Mouse (Mus musculus) lung, adult 2 months (tissue): ENCODE data around the gene Tshr.

Experiments used
- CTCF ChIP-seq: fragments of 200-500 bp; IDR thresholded peaks from 2 replicates; pipeline ENCODE4 v1.5.1; 2011; ENCODE audit warnings: mild to moderate bottlenecking, low read length, control low read depth; ENCODE audit not compliant: insufficient read depth
- POLR2A ChIP-seq: fragments of 200-500 bp; IDR thresholded peaks from 2 replicates; pipeline ENCODE4 v1.6.1; 2011; ENCODE audit warnings: low read depth, mild to moderate bottlenecking, control low read depth, low read length, borderline replicate concordance; ENCODE audit errors: extremely low read depth

DNA sequence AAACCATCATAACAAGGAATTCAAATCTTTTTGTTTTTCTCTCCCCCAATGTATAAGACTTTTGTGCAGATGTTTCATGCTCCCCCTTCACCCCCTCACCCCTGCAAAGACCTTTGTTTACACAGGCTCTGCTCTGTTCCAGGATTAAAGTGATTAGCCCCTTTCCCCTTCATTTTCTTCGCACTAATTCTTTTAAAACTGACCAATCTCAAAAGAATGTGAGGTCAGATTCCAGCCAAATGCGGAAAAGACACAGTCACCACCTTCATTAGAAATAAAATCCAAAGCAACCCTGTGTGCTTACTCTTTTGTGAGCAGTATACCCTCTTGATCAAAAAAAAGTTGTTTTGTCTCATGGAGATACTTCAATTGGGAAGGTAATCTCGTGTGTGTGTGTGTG, 104.0 kb downstream of the Tshr start:
- TF ChIP-seq POLR2A (no peak), CTCF (no peak)
